Mouse (Mus musculus) brown adipose tissue, adult 24 weeks (tissue): Measurements from ENCODE around the gene Gm20431. TPM values are rescaled to one million over a fixed set of nuclear protein-coding genes. Genes with fewer than 3 reads are reported as not detected.

Experiments
- H3K27ac ChIP-seq: fragments of 200-500 bp; replicated peaks from 2 replicates; pipeline ENCODE4 v1.5.1; 2012; ENCODE audit warnings: low read depth, mild to moderate bottlenecking, low read length
- H3K4me1 ChIP-seq: fragments of 200-500 bp; 2 replicates; pipeline ENCODE4 v1.6.1; 2012; ENCODE audit warnings: low read length, mixed read lengths; ENCODE audit not compliant: control insufficient read depth, insufficient read depth, insufficient read length
- H3K4me3 ChIP-seq: fragments of 200-500 bp; 2 replicates; pipeline ENCODE4 v1.5.1; 2012; ENCODE audit warnings: low read depth, mild to moderate bottlenecking, low read length, moderate library complexity; ENCODE audit not compliant: insufficient read depth
- polyA plus RNA-seq: library from polyadenylated mRNA; stranded (reverse); fragments of >200 nt; gene quantifications from 2 replicates; pipeline ENCODE4 v1.2.4, GENCODE M21; 2012; ENCODE audit not compliant: missing spikeins, insufficient read depth, insufficient read length

The Gm20431 gene
- polyA plus RNA-seq, 1 experiment = not detected

- peak overlapping the region; percentile 94 for H3K4me3 ChIP-seq
- peak overlapping the region; percentile 99 for H3K27ac ChIP-seq
- H3K4me1 ChIP-seq = peaks cover 29% of the 10 kb centered on the region
Measured at GRCm38 (mm10) chr2:167692831-167693230, 31.5 kb upstream of the Gm20431 start.

DNA sequence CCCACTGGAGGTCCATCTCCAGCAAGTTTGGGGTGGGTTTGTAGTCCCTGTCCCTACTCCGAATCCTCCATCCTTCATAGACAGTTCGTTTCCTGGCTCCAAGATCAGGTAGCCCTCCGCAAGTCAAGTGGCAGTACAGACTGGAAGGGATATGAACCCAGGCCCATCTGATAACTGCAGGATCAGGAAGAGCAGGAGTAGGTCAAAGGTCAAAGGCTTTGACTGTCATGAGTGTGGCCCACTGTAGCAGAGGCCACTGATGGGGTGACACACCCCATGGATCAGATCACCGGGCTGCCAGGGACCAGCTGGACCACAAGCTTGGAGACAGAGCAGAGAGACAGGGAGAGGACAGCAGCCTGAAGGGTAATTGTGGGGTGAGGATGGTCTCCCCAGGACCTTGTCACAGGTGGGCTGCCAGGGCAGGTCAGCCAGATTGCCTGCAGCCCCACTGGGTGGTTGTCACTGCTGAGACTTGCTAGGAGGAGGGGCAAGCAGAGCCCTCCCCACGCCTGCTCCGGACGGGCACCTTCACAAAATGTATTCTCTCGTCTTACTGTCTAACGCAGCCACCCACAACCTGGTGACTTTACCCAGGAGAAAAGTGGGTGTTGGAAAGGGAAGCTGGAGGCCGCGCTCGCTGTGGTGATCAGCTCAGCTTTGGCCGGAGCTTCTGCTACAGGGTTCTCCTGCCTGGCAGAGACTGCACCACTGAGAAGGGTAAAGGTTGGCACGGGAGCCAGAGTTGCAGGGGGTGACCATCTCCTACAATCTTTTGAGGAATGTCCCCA, 30.8 kb upstream of the Gm20431 start:
- H3K4me3 ChIP-seq = peak overlapping the region; percentile 94
- peaks cover 32% of the 10 kb centered on the region for H3K4me1 ChIP-seq
- peak overlapping the region; percentile 99 for H3K27ac ChIP-seq

DNA sequence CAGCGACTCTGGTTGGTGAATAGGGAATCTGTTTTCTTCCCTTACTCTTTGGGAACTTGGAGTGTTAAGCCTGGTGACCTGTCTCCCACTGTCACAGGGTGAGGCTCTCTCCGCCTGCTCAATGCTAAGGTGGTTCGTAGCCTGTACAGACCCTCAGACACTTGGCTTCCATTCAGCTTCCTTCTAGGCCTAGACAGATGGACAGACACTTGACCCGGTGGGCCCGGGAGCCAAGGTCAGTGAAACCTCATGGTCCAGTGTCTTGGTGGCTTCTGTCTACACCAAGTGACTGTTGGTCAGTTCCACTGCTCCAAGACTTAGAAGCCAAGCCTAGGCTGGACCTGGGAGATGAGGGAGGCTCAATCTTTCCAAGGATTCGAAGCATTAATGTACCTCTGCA, 30.1 kb upstream of the Gm20431 start:
- Histone ChIP-seq H3K4me1 (peaks cover 28% of the 10 kb centered on the region), H3K4me3 (peak overlapping the region; percentile 94), H3K27ac (peak overlapping the region; percentile 99)

DNA sequence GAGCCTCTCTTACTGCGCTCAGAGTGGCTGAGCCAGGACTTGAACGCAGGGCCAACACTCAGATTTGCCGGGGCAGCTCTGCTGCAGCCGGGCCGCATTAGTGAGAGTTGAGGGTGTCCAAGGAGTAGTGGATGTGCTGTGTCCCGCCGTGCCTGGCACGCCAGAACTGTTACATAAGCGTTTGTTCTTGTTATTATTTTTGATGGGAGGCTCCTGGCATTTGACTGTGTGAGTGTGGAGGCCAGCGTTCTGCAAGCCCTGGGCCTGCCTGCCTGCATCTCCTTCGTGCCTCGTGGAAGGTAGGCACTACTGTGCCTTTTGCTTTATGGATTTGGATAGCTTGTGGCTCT, 29.6 kb upstream of the Gm20431 start:
- H3K27ac ChIP-seq = peak overlapping the region; percentile 99
- peaks cover 23% of the 10 kb centered on the region for H3K4me1 ChIP-seq
- H3K4me3 ChIP-seq = peak overlapping the region; percentile 94

- Histone ChIP-seq H3K4me3 (peak overlapping the region; percentile 95), H3K4me1 (peaks cover 17% of the 10 kb centered on the region), H3K27ac (peak overlapping the region; percentile 99)
Measured at GRCm38 (mm10) chr2:167690219-167690961, 29.1 kb upstream of the Gm20431 start.

DNA sequence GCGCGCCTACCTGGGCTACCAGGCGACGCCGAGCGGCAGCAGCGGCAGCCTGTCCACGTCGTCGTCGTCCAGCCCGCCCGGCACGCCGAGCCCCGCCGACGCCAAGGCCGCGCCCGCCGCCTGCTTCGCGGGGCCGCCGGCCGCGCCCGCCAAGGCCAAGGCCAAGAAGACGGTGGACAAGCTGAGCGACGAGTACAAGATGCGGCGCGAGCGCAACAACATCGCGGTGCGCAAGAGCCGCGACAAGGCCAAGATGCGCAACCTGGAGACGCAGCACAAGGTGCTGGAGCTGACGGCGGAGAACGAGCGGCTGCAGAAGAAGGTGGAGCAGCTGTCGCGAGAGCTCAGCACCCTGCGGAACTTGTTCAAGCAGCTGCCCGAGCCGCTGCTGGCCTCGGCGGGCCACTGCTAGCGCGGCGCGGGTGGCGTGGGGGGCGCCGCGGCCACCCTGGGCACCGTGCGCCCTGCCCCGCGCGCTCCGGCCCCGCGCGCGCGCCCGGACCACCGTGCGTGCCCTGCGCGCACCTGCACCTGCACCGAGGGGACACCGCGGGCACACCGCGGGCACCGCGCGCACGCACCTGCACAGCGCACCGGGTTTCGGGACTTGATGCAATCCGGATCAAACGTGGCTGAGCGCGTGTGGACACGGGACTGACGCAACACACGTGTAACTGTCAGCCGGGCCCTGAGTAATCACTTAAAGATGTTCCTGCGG, 28.4 kb upstream of the Gm20431 start, which contains the start of gene Tmem189:
TSS of gene Tmem189 (minus strand) at position 322 of the 718 bp plus-strand sequence.
- H3K4me1 ChIP-seq = peaks cover 12% of the 10 kb centered on the region; the same call in 1 of the 2 replicates
- peak within 1 kb of the TSS; percentile 95 for H3K4me3 ChIP-seq
- H3K27ac ChIP-seq = peak within 1 kb of the TSS; percentile 99

DNA sequence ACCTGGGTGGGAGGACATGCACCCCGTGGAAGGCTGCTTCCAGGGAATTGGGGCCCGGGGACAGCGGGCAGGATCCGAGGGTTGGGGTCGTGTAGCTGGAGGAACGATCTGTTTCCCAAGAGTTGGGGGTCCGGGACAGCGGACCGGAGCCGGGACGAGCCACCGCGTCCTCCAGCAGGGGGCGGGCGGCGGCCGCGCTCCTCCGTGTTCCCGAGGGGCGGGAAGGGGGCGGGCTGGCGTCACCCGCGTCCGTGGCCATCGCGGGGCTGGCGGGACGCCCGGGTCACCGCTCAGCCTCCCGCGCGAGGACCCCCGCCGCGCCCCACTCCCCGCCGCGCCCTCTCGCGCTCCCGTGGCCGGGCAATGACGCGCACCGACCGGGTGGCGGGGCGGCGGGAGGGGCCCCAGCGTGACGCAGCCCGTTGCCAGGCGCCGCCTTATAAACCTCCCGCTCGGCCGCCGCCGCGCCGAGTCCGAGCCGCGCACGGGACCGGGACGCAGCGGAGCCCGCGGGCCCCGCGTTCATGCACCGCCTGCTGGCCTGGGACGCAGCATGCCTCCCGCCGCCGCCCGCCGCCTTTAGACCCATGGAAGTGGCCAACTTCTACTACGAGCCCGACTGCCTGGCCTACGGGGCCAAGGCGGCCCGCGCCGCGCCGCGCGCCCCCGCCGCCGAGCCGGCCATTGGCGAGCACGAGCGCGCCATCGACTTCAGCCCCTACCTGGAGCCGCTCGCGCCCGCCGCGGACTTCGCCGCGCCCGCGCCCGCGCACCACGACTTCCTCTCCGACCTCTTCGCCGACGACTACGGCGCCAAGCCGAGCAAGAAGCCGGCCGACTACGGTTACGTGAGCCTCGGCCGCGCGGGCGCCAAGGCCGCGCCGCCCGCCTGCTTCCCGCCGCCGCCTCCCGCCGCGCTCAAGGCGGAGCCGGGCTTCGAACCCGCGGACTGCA, 27.5 kb upstream of the Gm20431 start, which contains the start of gene Cebpb:
TSS of gene Cebpb (plus strand) at position 418 of the 954 bp plus-strand sequence.
- H3K4me1 ChIP-seq = peaks cover 8% of the 10 kb centered on the region; the same call in 1 of the 2 replicates
- H3K4me3 ChIP-seq = peak within 1 kb of the TSS; percentile 95
- H3K27ac ChIP-seq = peak within 1 kb of the TSS; percentile 95

- Histone ChIP-seq H3K27ac (peak overlapping the region; percentile 85), H3K4me1 (peaks cover 8% of the 10 kb centered on the region; the same call in 1 of the 2 replicates), H3K4me3 (peak overlapping the region; percentile 95)
Measured at GRCm38 (mm10) chr2:167688126-167688497, 26.8 kb upstream of the Gm20431 start.

DNA sequence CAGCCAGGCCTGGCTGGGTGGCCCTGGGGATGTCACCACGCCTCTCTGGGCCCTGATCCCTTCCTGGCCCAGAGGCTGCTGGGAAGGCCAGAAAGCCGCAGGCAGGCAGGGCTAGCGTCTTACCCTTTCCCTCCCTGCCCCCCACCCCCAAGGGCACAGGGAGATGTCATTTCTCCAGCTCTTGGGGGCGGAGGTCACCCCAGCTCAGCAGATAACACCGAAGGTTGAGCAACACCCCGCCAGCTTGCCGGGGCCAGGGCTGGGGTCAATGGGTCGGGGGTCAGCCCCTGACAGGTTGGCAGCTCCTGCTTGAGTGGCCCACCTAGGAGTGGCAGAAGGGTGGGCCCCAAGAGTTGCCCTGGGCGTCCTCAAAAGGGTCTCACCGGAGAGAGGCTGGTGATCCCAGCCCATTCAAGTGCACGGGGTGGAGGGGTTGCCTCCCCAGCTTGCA, 26.4 kb upstream of the Gm20431 start:
- peaks cover 8% of the 10 kb centered on the region; the same call in 1 of the 2 replicates for H3K4me1 ChIP-seq
- H3K27ac ChIP-seq = peak overlapping the region; percentile 85
- H3K4me3 ChIP-seq = peak overlapping the region; percentile 95

- Histone ChIP-seq H3K4me1 (peaks cover 8% of the 10 kb centered on the region; the same call in 1 of the 2 replicates), H3K4me3 (no peak overlapping the region), H3K27ac (peak overlapping the region; percentile 77)
Measured at GRCm38 (mm10) chr2:167687250-167687586, 25.9 kb upstream of the Gm20431 start.

GRCm38 (mm10) chr2:167686382-167687249, 25.3 kb upstream of the Gm20431 start:
- Histone ChIP-seq H3K27ac (peak overlapping the region; percentile 77), H3K4me3 (no peak overlapping the region), H3K4me1 (peaks cover 8% of the 10 kb centered on the region; the same call in 1 of the 2 replicates)

DNA sequence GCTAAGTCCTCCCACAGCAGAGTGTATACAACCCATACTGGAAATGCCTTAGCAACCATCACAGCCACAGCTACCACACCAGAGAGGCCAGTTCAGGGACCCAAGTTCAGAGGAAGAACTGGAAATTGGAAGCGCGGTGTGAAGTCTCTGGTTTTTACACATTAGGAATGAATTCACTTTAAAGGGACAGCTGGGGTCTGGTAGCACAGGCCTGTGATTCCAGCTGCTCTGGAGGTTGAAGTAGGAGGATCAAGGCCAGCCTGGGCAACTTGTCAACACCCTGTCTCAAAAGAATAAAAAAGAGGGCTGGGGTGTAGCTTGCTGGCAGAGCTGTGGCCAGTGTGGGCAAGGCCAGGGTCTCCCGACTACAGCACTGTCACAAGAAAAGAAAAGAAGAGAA, 24.6 kb upstream of the Gm20431 start:
- Histone ChIP-seq H3K4me1 (peaks cover 8% of the 10 kb centered on the region; the same call in 1 of the 2 replicates), H3K4me3 (no peak overlapping the region), H3K27ac (peak overlapping the region; percentile 77; the same call in 1 of the 2 replicates)

GRCm38 (mm10) chr2:167685137-167685536, 23.8 kb upstream of the Gm20431 start:
- Histone ChIP-seq H3K4me1 (peaks cover 5% of the 10 kb centered on the region; the same call in 1 of the 2 replicates), H3K27ac (no peak overlapping the region), H3K4me3 (no peak overlapping the region)
